Mouse (Mus musculus): ENCODE measurements at regions not wholly inside any gene's neighbourhood (a gene's known extent, or its start where the extent isn't known, plus 50 kb on each side); places are given as distances from the start of the nearest gene placed in this dataset.

DNA sequence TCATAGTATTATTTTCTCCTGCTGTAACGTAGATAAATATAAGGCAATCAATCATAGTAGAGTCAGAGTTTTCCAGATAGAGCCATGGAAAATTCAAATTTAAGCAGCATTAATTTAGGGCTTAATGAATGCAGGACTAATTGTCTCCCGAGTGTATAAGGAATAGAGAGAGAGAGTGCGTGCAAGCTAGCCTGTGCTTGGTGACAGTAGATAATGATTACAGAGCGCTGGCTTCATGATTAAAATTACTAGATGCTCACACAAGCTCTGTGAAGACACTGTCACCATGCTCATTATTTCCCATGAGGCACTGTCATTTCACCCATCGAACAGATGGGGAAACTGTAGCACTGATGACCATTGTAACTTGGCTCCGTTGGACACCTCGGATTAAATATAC, 109.9 kb upstream of the Man2a1 start:
- Histone ChIP-seq H3K27ac (ENCODE audit: insufficient read depth, low read length) (no peak overlapping the region), H3K4me1 (ENCODE audit: control insufficient read depth, insufficient read depth, low read length) (no peaks in the 10 kb centered on the region; the same call in none of the 2 replicates), H3K4me3 (ENCODE audit: insufficient read depth, low read length) (no peak overlapping the region)
- TF ChIP-seq CTCF (IDR thresholded peaks at IDR 0.05; ENCODE audit: extremely low read depth, insufficient read depth, low read length), result no peak
- no peak for TF ChIP-seq POLR2A (IDR thresholded peaks at IDR 0.05; ENCODE audit: extremely low read depth, insufficient read depth, low read length)

- Histone ChIP-seq H3K4me3 (ENCODE audit: insufficient read depth, low read length) (no peak overlapping the region), H3K27ac (ENCODE audit: insufficient read depth, low read length) (no peak overlapping the region), H3K4me1 (ENCODE audit: control insufficient read depth, insufficient read depth, low read length) (no peaks in the 10 kb centered on the region; the same call in 1 of the 2 replicates)
- TF ChIP-seq CTCF (IDR thresholded peaks at IDR 0.05; ENCODE audit: extremely low read depth, insufficient read depth, low read length) (no peak), POLR2A (IDR thresholded peaks at IDR 0.05; ENCODE audit: extremely low read depth, insufficient read depth, low read length) (no peak)
Measured at GRCm38 (mm10) chr17:64491922-64492353, 108.6 kb upstream of the Man2a1 start.

DNA sequence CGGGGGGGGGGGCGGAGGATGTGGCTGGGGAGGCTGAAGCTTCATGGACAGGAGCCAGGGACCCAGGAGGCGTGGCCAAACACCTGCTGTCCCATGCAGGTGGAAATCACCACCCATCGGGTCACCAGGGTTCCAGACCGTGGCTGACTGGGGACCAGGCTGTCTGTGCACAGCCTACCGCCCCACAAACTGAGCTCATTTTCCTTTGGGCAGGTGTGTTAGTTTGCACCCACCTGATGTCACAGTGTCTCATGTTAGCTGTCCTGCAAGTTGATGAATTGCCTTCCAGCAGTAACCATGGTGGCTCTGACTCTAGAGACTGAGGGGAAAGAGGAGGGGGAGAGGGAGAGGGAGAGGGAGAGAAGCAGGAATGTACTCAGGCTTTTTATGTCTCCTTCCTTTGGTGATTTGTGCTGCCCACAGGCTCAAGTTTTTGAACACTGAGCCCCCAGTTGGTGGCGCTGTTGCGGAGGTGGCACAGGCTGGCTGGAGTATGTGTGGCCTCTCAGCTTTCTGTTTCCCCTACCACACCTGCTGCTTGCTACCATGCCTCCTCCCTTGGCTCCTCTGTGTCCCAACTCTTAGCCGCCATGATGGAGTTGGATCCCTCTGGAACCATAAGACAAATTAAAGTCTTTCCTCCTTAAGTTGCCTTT, 107.8 kb upstream of the Man2a1 start:
- Histone ChIP-seq H3K4me3 (ENCODE audit: insufficient read depth, low read length) (no peak overlapping the region), H3K27ac (ENCODE audit: insufficient read depth, low read length) (no peak overlapping the region), H3K4me1 (ENCODE audit: control insufficient read depth, insufficient read depth, low read length) (no peaks in the 10 kb centered on the region; the same call in 1 of the 2 replicates)
- no peak for TF ChIP-seq POLR2A (IDR thresholded peaks at IDR 0.05; ENCODE audit: extremely low read depth, insufficient read depth, low read length)
- TF ChIP-seq CTCF (IDR thresholded peaks at IDR 0.05; ENCODE audit: extremely low read depth, insufficient read depth, low read length), result peak; percentile 20; the same call in 1 of the 2 replicates

GRCm38 (mm10) chr17:64499281-64499997, 101.1 kb upstream of the Man2a1 start:
- no peak for TF ChIP-seq POLR2A (IDR thresholded peaks at IDR 0.05; ENCODE audit: extremely low read depth, insufficient read depth, low read length)
- peak; percentile 47; the same call in 1 of the 2 replicates for TF ChIP-seq CTCF (IDR thresholded peaks at IDR 0.05; ENCODE audit: extremely low read depth, insufficient read depth, low read length)
- Histone ChIP-seq H3K27ac (ENCODE audit: insufficient read depth, low read length) (no peak overlapping the region), H3K4me3 (ENCODE audit: insufficient read depth, low read length) (no peak overlapping the region), H3K4me1 (ENCODE audit: control insufficient read depth, insufficient read depth, low read length) (no peaks in the 10 kb centered on the region)

- no peak for TF ChIP-seq POLR2A (IDR thresholded peaks at IDR 0.05; ENCODE audit: extremely low read depth, insufficient read depth, low read length)
- TF ChIP-seq CTCF (IDR thresholded peaks at IDR 0.05; ENCODE audit: extremely low read depth, insufficient read depth, low read length), result no peak
- Histone ChIP-seq H3K4me1 (ENCODE audit: control insufficient read depth, insufficient read depth, low read length) (no peaks in the 10 kb centered on the region; the same call in 1 of the 2 replicates), H3K27ac (ENCODE audit: insufficient read depth, low read length) (no peak overlapping the region), H3K4me3 (ENCODE audit: insufficient read depth, low read length) (no peak overlapping the region)
Measured at GRCm38 (mm10) chr17:64502376-64502775, 98.2 kb upstream of the Man2a1 start.

GRCm38 (mm10) chr17:64505956-64506355, 94.6 kb upstream of the Man2a1 start:
- TF ChIP-seq POLR2A (IDR thresholded peaks at IDR 0.05; ENCODE audit: extremely low read depth, insufficient read depth, low read length), result no peak
- TF ChIP-seq CTCF (IDR thresholded peaks at IDR 0.05; ENCODE audit: extremely low read depth, insufficient read depth, low read length), result no peak
- H3K4me1 ChIP-seq (ENCODE audit: control insufficient read depth, insufficient read depth, low read length), result no peaks in the 10 kb centered on the region; the same call in 1 of the 2 replicates
- H3K27ac ChIP-seq (ENCODE audit: insufficient read depth, low read length), result no peak overlapping the region
- H3K4me3 ChIP-seq (ENCODE audit: insufficient read depth, low read length), result no peak overlapping the region

- 0 out of 2 replicates have a peak, but pooled peaks cover 1% of the 10 kb centered on the region for H3K4me1 ChIP-seq (ENCODE audit: control insufficient read depth, insufficient read depth, low read length)
- TF ChIP-seq CTCF (IDR thresholded peaks at IDR 0.05; ENCODE audit: extremely low read depth, insufficient read depth, low read length) (no peak), POLR2A (IDR thresholded peaks at IDR 0.05; ENCODE audit: extremely low read depth, insufficient read depth, low read length) (no peak)
- H3K4me3 ChIP-seq (ENCODE audit: insufficient read depth, low read length), result no peak overlapping the region
- H3K27ac ChIP-seq (ENCODE audit: insufficient read depth, low read length), result no peak overlapping the region
Measured at GRCm38 (mm10) chr17:64511139-64511779, 89.3 kb upstream of the Man2a1 start.

GRCm38 (mm10) chr17:64522213-64522612, 78.3 kb upstream of the Man2a1 start:
- no peak overlapping the region for H3K27ac ChIP-seq (ENCODE audit: insufficient read depth, low read length)
- H3K4me3 ChIP-seq (ENCODE audit: insufficient read depth, low read length), result no peak overlapping the region

DNA sequence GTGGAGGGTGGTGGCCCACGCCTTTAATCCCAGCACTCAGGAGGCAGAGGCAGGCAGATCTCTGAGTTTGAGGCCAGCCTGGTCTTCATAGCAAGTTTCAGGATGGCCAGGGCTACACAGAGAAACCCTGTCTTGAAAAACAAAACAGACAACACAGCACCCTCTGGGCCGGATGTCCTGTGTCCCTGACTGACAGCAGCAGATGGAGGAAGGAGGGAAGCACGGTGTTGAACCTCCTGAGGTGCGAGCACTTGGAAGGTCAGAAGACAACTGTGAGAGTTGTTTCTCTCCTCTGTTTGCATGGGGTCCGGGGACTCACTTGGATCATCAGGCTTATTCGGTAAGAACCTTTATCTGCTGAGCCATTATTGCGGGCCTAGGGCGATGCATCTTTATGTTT, 76.6 kb upstream of the Man2a1 start:
- TF ChIP-seq CTCF (IDR thresholded peaks at IDR 0.05; ENCODE audit: extremely low read depth, insufficient read depth, low read length) (no peak), POLR2A (IDR thresholded peaks at IDR 0.05; ENCODE audit: extremely low read depth, insufficient read depth, low read length) (no peak)
- H3K4me1 ChIP-seq (ENCODE audit: control insufficient read depth, insufficient read depth, low read length), result no peaks in the 10 kb centered on the region
- no peak overlapping the region for H3K4me3 ChIP-seq (ENCODE audit: insufficient read depth, low read length)
- no peak overlapping the region for H3K27ac ChIP-seq (ENCODE audit: insufficient read depth, low read length)

More at GRCm38 (mm10) chr17:64522213-64522612, 78.3 kb upstream of the Man2a1 start:
- no peaks in the 10 kb centered on the region for H3K4me1 ChIP-seq (ENCODE audit: control insufficient read depth, insufficient read depth, low read length)
- TF ChIP-seq POLR2A (IDR thresholded peaks at IDR 0.05; ENCODE audit: extremely low read depth, insufficient read depth, low read length) (no peak), CTCF (IDR thresholded peaks at IDR 0.05; ENCODE audit: extremely low read depth, insufficient read depth, low read length) (0 out of 2 replicates have a peak, but pooled peaks have one; percentile 13)
